Mouse (Mus musculus): ENCODE data around the gene Ophn1. TPM values are rescaled to one million over a fixed set of nuclear protein-coding genes. Genes with fewer than 3 reads are reported as not detected.

Ophn1 gene
- total and polyA plus RNA-seq, 3 experiments: not detected

GRCm38 (mm10) chrX:98874086-98874485, 16.7 kb downstream of the Ophn1 start:
- Histone ChIP-seq H3K27ac (ENCODE audit: control insufficient read depth, low read depth, low read length) (no peak overlapping the region), H3K4me1 (ENCODE audit: control insufficient read depth in 1 of 2, insufficient read depth in 2 of 2, low read length in 2 of 2) (no peaks in the 10 kb centered on the region), H3K27me3 (ENCODE audit: control insufficient read depth in 1 of 2, insufficient read depth in 2 of 2, low read length in 2 of 2) (no peaks in the 10 kb centered on the region; a peak in 1 of 4 replicates), H3K9ac (ENCODE audit: control insufficient read depth, low read depth, low read length, poor library complexity, severe bottlenecking) (no peak overlapping the region), H3K36me3 (ENCODE audit: control insufficient read depth in 1 of 2, insufficient read depth in 2 of 2, low read length in 2 of 2) (no peaks in the 10 kb centered on the region), H3K9me3 (replicated peaks; ENCODE audit: insufficient read depth, low read length) (no peaks in the 10 kb centered on the region), H3K4me3 (ENCODE audit: control insufficient read depth in 1 of 2, insufficient read depth in 1 of 2, low read depth in 2 of 2, low read length in 2 of 2) (no peak overlapping the region), H3K79me2 (ENCODE audit: control insufficient read depth, insufficient read depth, low read length, poor library complexity) (no peaks in the 10 kb centered on the region)
- DNase-seq (ENCODE audit: low read depth, low spot score): no peak
- TF ChIP-seq CHD2 (IDR thresholded peaks at IDR 0.05; ENCODE audit: low read length) (no peak), MEF2A (IDR thresholded peaks at IDR 0.05; ENCODE audit: extremely low read depth, insufficient replicate concordance, low read depth, low read length, poor library complexity, severe bottlenecking) (no peak), JUND (IDR thresholded peaks at IDR 0.05; ENCODE audit: low read depth, low read length) (no peak), NELFE (IDR thresholded peaks at IDR 0.05; ENCODE audit: low read depth, low read length) (no peak), MYB (IDR thresholded peaks at IDR 0.05; ENCODE audit: low read depth, low read length) (no peak), RCOR1 (IDR thresholded peaks at IDR 0.05; ENCODE audit: low read depth, low read length) (no peak), RAD21 (IDR thresholded peaks at IDR 0.05; ENCODE audit: low read depth, low read length) (no peak), POLR2A (IDR thresholded peaks at IDR 0.05; ENCODE audit: control insufficient read depth in 1 of 2, insufficient read depth in 1 of 2, low read depth in 1 of 2, low read length in 2 of 2, poor library complexity in 1 of 2) (no peak), SMC3 (IDR thresholded peaks at IDR 0.05; ENCODE audit: low read depth, low read length) (no peak), MXI1 (IDR thresholded peaks at IDR 0.05; ENCODE audit: low read depth, low read length) (no peak), ELF1 (IDR thresholded peaks at IDR 0.05; ENCODE audit: low read depth, low read length) (no peak), CHD1 (IDR thresholded peaks at IDR 0.05; ENCODE audit: low read depth, low read length) (no peak), POLR2AphosphoS5 (IDR thresholded peaks at IDR 0.05; ENCODE audit: borderline replicate concordance, low read depth, low read length) (no peak)

- no peaks in the 10 kb centered on the region for H3K9me3 ChIP-seq (replicated peaks; ENCODE audit: insufficient read depth, low read length)
- DNase-seq (ENCODE audit: low read depth, low spot score): no peak
- H3K36me3 ChIP-seq (ENCODE audit: control insufficient read depth in 1 of 2, insufficient read depth in 2 of 2, low read length in 2 of 2): no peaks in the 10 kb centered on the region
- H3K27ac ChIP-seq (ENCODE audit: control insufficient read depth, low read depth, low read length): no peak overlapping the region
- TF ChIP-seq SIN3A (IDR thresholded peaks at IDR 0.05; ENCODE audit: low read length): no peak
- no peak for TF ChIP-seq TBP (IDR thresholded peaks at IDR 0.05; ENCODE audit: low read depth, low read length)
- TF ChIP-seq USF2 (IDR thresholded peaks at IDR 0.05; ENCODE audit: borderline replicate concordance in 1 of 2, insufficient read depth in 1 of 2, low read depth in 1 of 2, low read length in 2 of 2): no peak
- no peak for TF ChIP-seq MAX (IDR thresholded peaks at IDR 0.05; ENCODE audit: low read length)
- TF ChIP-seq POLR2AphosphoS2 (IDR thresholded peaks at IDR 0.05; ENCODE audit: low read length): no peak
- TF ChIP-seq POLR2A (IDR thresholded peaks at IDR 0.05; ENCODE audit: control insufficient read depth in 1 of 2, insufficient read depth in 1 of 2, low read depth in 1 of 2, low read length in 2 of 2, poor library complexity in 1 of 2): no peak
- TF ChIP-seq GABPA (IDR thresholded peaks at IDR 0.05; ENCODE audit: low read depth, low read length): no peak
- TF ChIP-seq MYB (IDR thresholded peaks at IDR 0.05; ENCODE audit: low read depth, low read length): no peak
- no peak overlapping the region for H3K4me3 ChIP-seq (ENCODE audit: control insufficient read depth in 1 of 2, insufficient read depth in 1 of 2, low read depth in 2 of 2, low read length in 2 of 2)
- H3K9ac ChIP-seq (ENCODE audit: control insufficient read depth, low read depth, low read length, poor library complexity, severe bottlenecking): no peak overlapping the region
- H3K27me3 ChIP-seq (ENCODE audit: control insufficient read depth in 1 of 2, insufficient read depth in 2 of 2, low read length in 2 of 2): no peaks in the 10 kb centered on the region; a peak in 1 of 4 replicates
- no peaks in the 10 kb centered on the region for H3K79me2 ChIP-seq (ENCODE audit: control insufficient read depth, insufficient read depth, low read length, poor library complexity)
- no peaks in the 10 kb centered on the region for H3K4me1 ChIP-seq (ENCODE audit: control insufficient read depth in 1 of 2, insufficient read depth in 2 of 2, low read length in 2 of 2)
Observed at GRCm38 (mm10) chrX:98872064-98872463, 18.8 kb downstream of the Ophn1 start.
